ENCODE assay signal across 23 mouse cellular contexts in the genomic region with DNA sequence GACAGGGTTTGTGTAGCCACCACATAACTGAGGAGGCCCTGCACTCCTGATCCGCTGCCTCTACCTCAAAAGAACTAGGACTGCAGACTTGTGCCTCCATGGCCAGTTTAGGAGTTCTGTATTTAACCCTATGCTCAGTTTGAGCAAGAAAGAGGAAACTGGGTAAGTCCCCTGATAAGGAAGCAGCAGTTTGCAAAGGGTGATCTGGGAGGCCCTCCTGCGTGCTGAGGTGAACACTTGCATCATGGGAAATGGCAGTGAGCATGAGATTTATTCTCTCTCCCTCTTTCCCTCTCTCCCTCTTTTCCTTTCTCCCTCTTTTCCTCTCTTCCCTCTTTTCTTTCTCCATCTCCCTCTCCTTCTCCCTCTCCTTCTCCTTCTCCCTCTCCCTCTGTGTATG.
DNase-seq lines count a peak whose midpoint lies in the region; ATAC-seq lines count a peak whose summit lies in the region.
"Had no signal": no experiment of that assay in that cellular context is flagged by ENCODE, and none has a peak within 500 bp of the region (broad histone marks: within the 10 kb centered on the region; RNA-seq: fewer than 3 reads in every experiment).

No protein-coding gene starts in this region.

- H3K27me3 ChIP-seq in heart, embryonic 10.5 days (ENCODE audit: insufficient read depth, poor library complexity, severe bottlenecking) = no peaks in the 10 kb centered on the region
- no peaks in the 10 kb centered on the region for H3K27me3 ChIP-seq in kidney, embryonic 15.5 days
- H3K27me3 ChIP-seq: embryonic facial prominence, embryonic 12.5 days; limb, embryonic 15.5 days; lung, embryonic 15.5 days; megakaryocyte, embryonic 14.5 days; neural tube, embryonic 13.5 days had no signal

- H3K4me3 ChIP-seq in heart, embryonic 10.5 days = no peak overlapping the region
- H3K4me3 ChIP-seq in kidney, embryonic 15.5 days (replicated peaks) = no peak overlapping the region
- H3K4me3 ChIP-seq: embryonic facial prominence, embryonic 12.5 days; layer of hippocampus, adult 2 months; limb, embryonic 15.5 days; lung, embryonic 15.5 days; megakaryocyte, embryonic 14.5 days; neural tube, embryonic 13.5 days had no signal

- WGBS in heart, embryonic 10.5 days = 65% methylated on average over 2 of the region's 2 CpGs
- 72% methylated on average over 2 of the region's 2 CpGs for WGBS in kidney, embryonic 15.5 days

- peaks cover 12% of the 10 kb centered on the region for H3K4me1 ChIP-seq in heart, embryonic 10.5 days
- H3K4me1 ChIP-seq in kidney, embryonic 15.5 days = peaks cover 10% of the 10 kb centered on the region; the same call in 1 of the 2 replicates
- H3K4me1 ChIP-seq: embryonic facial prominence, embryonic 12.5 days; neural tube, embryonic 13.5 days had no signal

- H3K9me3 ChIP-seq in heart, embryonic 10.5 days = no peaks in the 10 kb centered on the region
- no peaks in the 10 kb centered on the region for H3K9me3 ChIP-seq in kidney, embryonic 15.5 days (replicated peaks)
- H3K9me3 ChIP-seq: embryonic facial prominence, embryonic 12.5 days; limb, embryonic 15.5 days; lung, embryonic 15.5 days; megakaryocyte, embryonic 14.5 days; neural tube, embryonic 13.5 days had no signal

- no peak for ATAC-seq in kidney, embryonic 15.5 days (replicated peaks; ENCODE audit: low FRiP score)
- ATAC-seq in megakaryocyte, adult 5-6 weeks (ENCODE audit: poor library complexity, severe bottlenecking) = peak; percentile 67
- ATAC-seq in erythroblast, adult 5-6 weeks (replicated peaks; ENCODE audit: low FRiP score, poor library complexity, severe bottlenecking) = no peak
- ATAC-seq: forebrain, embryonic 14.5 days; hindbrain, embryonic 16.5 days; intestine, postnatal 0 days had no signal

- no peaks in the 10 kb centered on the region for H3K36me3 ChIP-seq in heart, embryonic 10.5 days
- no peaks in the 10 kb centered on the region for H3K36me3 ChIP-seq in kidney, embryonic 15.5 days
- H3K36me3 ChIP-seq: embryonic facial prominence, embryonic 12.5 days; limb, embryonic 15.5 days; lung, embryonic 15.5 days; neural tube, embryonic 13.5 days had no signal

- DNase-seq in heart, embryonic 10.5 days (ENCODE audit: low spot score) = no peak
- no peak for DNase-seq in heart, postnatal 10 days
- no peak for DNase-seq in kidney, postnatal 25 days
- peak; percentile 69 for DNase-seq in MEL-GATA-1-ER (ENCODE audit: extremely low read depth, low read depth)
- no peak for DNase-seq in cerebellum, adult 8-10 months
- DNase-seq: cerebellum, adult 9-10 months; gastrocnemius, postnatal 25 days; layer of hippocampus, postnatal 36 days; midbrain, embryonic 14.5 days; thymus, postnatal 36 days had no signal

- no peak overlapping the region for H3K4me2 ChIP-seq in kidney, embryonic 15.5 days
- H3K4me2 ChIP-seq: embryonic facial prominence, embryonic 12.5 days; limb, embryonic 15.5 days; lung, embryonic 15.5 days; neural tube, embryonic 13.5 days had no signal

- peak overlapping the region; percentile 62 for H3K27ac ChIP-seq in heart, embryonic 10.5 days
- H3K27ac ChIP-seq in kidney, embryonic 15.5 days = peak overlapping the region; percentile 41; the same call in 1 of the 2 replicates
- H3K27ac ChIP-seq: embryonic facial prominence, embryonic 12.5 days; kidney, postnatal 0 days; layer of hippocampus, adult 2 months; limb, embryonic 15.5 days; neural tube, embryonic 13.5 days had no signal

- intact Hi-C loops in heart, postnatal 10 days (cut with DNase I) = no loop called here

- H3K9ac ChIP-seq in kidney, embryonic 15.5 days = no peak overlapping the region
- H3K9ac ChIP-seq: embryonic facial prominence, embryonic 12.5 days; limb, embryonic 15.5 days; lung, embryonic 15.5 days; neural tube, embryonic 13.5 days had no signal
